Mouse (Mus musculus) embryonic facial prominence, embryonic 12.5 days (tissue): Measurements from ENCODE around the gene Ppp1r16b. TPM values are rescaled to one million over a fixed set of nuclear protein-coding genes. Genes with fewer than 3 reads are reported as not detected.

Source experiments
- ATAC-seq: fragments of 200-750 bp; cut with Nextera tagmentation; 2 replicates; pipeline ENCODE4 v1.8.0; 2017; ENCODE audit not compliant: insufficient number of reproducible peaks, insufficient read depth, low FRiP score, low TSS enrichment
- H3K27ac ChIP-seq: fragments of 300-500 bp; sonication (generic); 2 replicates; pipeline ENCODE4 v1.5.1; 2016; ENCODE audit warnings: mild to moderate bottlenecking
- H3K27me3 ChIP-seq: fragments of 300-500 bp; sonication (generic); 2 replicates; pipeline ENCODE4 v1.6.1; 2016; ENCODE audit warnings: mild to moderate bottlenecking, moderate library complexity
- H3K36me3 ChIP-seq: fragments of 300-500 bp; sonication (generic); 2 replicates; pipeline ENCODE4 v1.6.1; 2016; ENCODE audit warnings: mild to moderate bottlenecking
- H3K4me1 ChIP-seq: fragments of 300-500 bp; sonication (generic); 2 replicates; pipeline ENCODE4 v1.6.1; 2016
- H3K4me2 ChIP-seq: fragments of 300-500 bp; sonication (generic); replicated peaks from 2 replicates; pipeline ENCODE4 v1.6.1; 2016; ENCODE audit warnings: mild to moderate bottlenecking, moderate library complexity
- H3K4me3 ChIP-seq: fragments of 300-500 bp; sonication (generic); 2 replicates; pipeline ENCODE4 v1.5.1; 2016; ENCODE audit warnings: mild to moderate bottlenecking
- H3K9ac ChIP-seq: fragments of 300-500 bp; sonication (generic); 2 replicates; pipeline ENCODE4 v1.6.1; 2016; ENCODE audit warnings: mild to moderate bottlenecking, moderate library complexity
- H3K9me3 ChIP-seq: fragments of 300-500 bp; sonication (generic); 2 replicates; pipeline ENCODE4 v1.6.1; 2016; ENCODE audit warnings: mild to moderate bottlenecking, moderate library complexity
- WGBS: fragments of 180-500 bp; shearing (Covaris S2); methylation state at CpG from one replicate; pipeline ENCODE4 v1.1.7; 2016; 5-methylcytosine and 5-hydroxymethylcytosine counted together
- polyA plus RNA-seq: library from polyadenylated mRNA; unstranded; fragments of >200 nt; fragmentation: Nextera tagmentation; extraction: Ambion mirVana; gene quantifications from 2 replicates; pipeline ENCODE4 v1.2.1, GENCODE M21; 2016

Gene Ppp1r16b
- polyA plus RNA-seq, 1 experiment from 2014 or later: 2.5 TPM

- 80% methylated on average over 6 of the region's 6 CpGs for WGBS
- Histone ChIP-seq H3K27me3 (no peaks in the 10 kb centered on the region), H3K4me3 (no peak overlapping the region), H3K9me3 (no peaks in the 10 kb centered on the region), H3K9ac (no peak overlapping the region), H3K4me1 (0 out of 2 replicates have a peak, but pooled peaks cover 13% of the 10 kb centered on the region), H3K27ac (no peak overlapping the region), H3K36me3 (peaks cover 39% of the 10 kb centered on the region), H3K4me2 (no peak overlapping the region)
- ATAC-seq: no peak
Observed at GRCm38 (mm10) chr2:158777490-158777889, 112.3 kb downstream of the Ppp1r16b start.

- Histone ChIP-seq H3K9me3 (no peaks in the 10 kb centered on the region), H3K4me1 (0 out of 2 replicates have a peak, but pooled peaks cover 13% of the 10 kb centered on the region), H3K4me3 (no peak overlapping the region), H3K4me2 (no peak overlapping the region), H3K27me3 (no peaks in the 10 kb centered on the region), H3K36me3 (peaks cover 36% of the 10 kb centered on the region), H3K9ac (no peak overlapping the region), H3K27ac (0 out of 2 replicates have a peak overlapping the region, but pooled peaks have one; percentile 23)
- ATAC-seq: no peak
- 78% methylated on average over 7 of the region's 7 CpGs for WGBS
Observed at GRCm38 (mm10) chr2:158778349-158778748, 113.2 kb downstream of the Ppp1r16b start.

- Histone ChIP-seq H3K36me3 (peaks cover 63% of the 10 kb centered on the region), H3K4me2 (no peak overlapping the region), H3K27ac (no peak overlapping the region), H3K9me3 (no peaks in the 10 kb centered on the region), H3K4me3 (no peak overlapping the region), H3K4me1 (0 out of 2 replicates have a peak, but pooled peaks cover 13% of the 10 kb centered on the region), H3K9ac (no peak overlapping the region), H3K27me3 (no peaks in the 10 kb centered on the region)
- WGBS: 91% methylated on average over 7 of the region's 7 CpGs
- ATAC-seq: no peak
Observed at GRCm38 (mm10) chr2:158781126-158781525, 115.9 kb downstream of the Ppp1r16b start.

- Histone ChIP-seq H3K9ac (no peak overlapping the region), H3K4me1 (no peaks in the 10 kb centered on the region), H3K9me3 (no peaks in the 10 kb centered on the region), H3K36me3 (peaks cover 41% of the 10 kb centered on the region), H3K27me3 (no peaks in the 10 kb centered on the region), H3K27ac (no peak overlapping the region), H3K4me3 (no peak overlapping the region), H3K4me2 (no peak overlapping the region)
- WGBS: 91% methylated on average over 14 of the region's 14 CpGs
- no peak for ATAC-seq
Observed at GRCm38 (mm10) chr2:158786927-158787795, 122.0 kb downstream of the Ppp1r16b start.

GRCm38 (mm10) chr2:158794494-158795004 is 129.4 kb downstream of the Ppp1r16b start, which contains the start of gene Dhx35:
Gene Dhx35, plus strand, starts transcription at chr2:158794807.
- Histone ChIP-seq H3K4me2 (peak within 1 kb of the TSS; percentile 75), H3K27ac (peak within 1 kb of the TSS; percentile 79), H3K4me3 (peak within 1 kb of the TSS; percentile 70), H3K27me3 (no peaks in the 10 kb centered on the region), H3K4me1 (peaks cover 15% of the 10 kb centered on the region; the same call in 1 of the 2 replicates), H3K9ac (peak within 1 kb of the TSS; percentile 70), H3K36me3 (peaks cover 2% of the 10 kb centered on the region; the same call in 1 of the 2 replicates), H3K9me3 (no peaks in the 10 kb centered on the region)
- peak; percentile 98 for ATAC-seq
- under 1% methylated on average over 29 of the region's 33 CpGs for WGBS

GRCm38 (mm10) chr2:158795043-158795442 is 129.8 kb downstream of the Ppp1r16b start:
- Histone ChIP-seq H3K4me2 (peak overlapping the region; percentile 75), H3K27ac (peak overlapping the region; percentile 64; the same call in 1 of the 2 replicates), H3K4me1 (peaks cover 15% of the 10 kb centered on the region; the same call in 1 of the 2 replicates), H3K9ac (peak overlapping the region; percentile 70), H3K9me3 (no peaks in the 10 kb centered on the region), H3K4me3 (peak overlapping the region; percentile 70), H3K36me3 (peaks cover 7% of the 10 kb centered on the region; the same call in 1 of the 2 replicates), H3K27me3 (no peaks in the 10 kb centered on the region)
- ATAC-seq: peak; percentile 58; the same call in 1 of the 2 replicates
- WGBS: 9% methylated on average over 15 of the region's 15 CpGs

- peaks cover 9% of the 10 kb centered on the region; the same call in 1 of the 2 replicates for H3K36me3 ChIP-seq
- H3K27ac ChIP-seq: no peak overlapping the region
- no peaks in the 10 kb centered on the region for H3K27me3 ChIP-seq
- H3K4me2 ChIP-seq: no peak overlapping the region
- H3K9me3 ChIP-seq: no peaks in the 10 kb centered on the region
- H3K4me1 ChIP-seq: peaks cover 15% of the 10 kb centered on the region; the same call in 1 of the 2 replicates
- ATAC-seq: no peak
- 88% methylated on average over 2 of the region's 2 CpGs for WGBS
- H3K9ac ChIP-seq: no peak overlapping the region
- no peak overlapping the region for H3K4me3 ChIP-seq
Observed at GRCm38 (mm10) chr2:158795875-158796274, 130.7 kb downstream of the Ppp1r16b start.

GRCm38 (mm10) chr2:158799328-158799727 is 134.1 kb downstream of the Ppp1r16b start:
- no peak overlapping the region for H3K4me2 ChIP-seq
- peaks cover 34% of the 10 kb centered on the region for H3K36me3 ChIP-seq
- no peak overlapping the region for H3K9ac ChIP-seq
- ATAC-seq: no peak
- H3K4me1 ChIP-seq: peaks cover 7% of the 10 kb centered on the region; the same call in 1 of the 2 replicates
- no peaks in the 10 kb centered on the region for H3K9me3 ChIP-seq
- no peak overlapping the region for H3K4me3 ChIP-seq
- H3K27ac ChIP-seq: no peak overlapping the region
- H3K27me3 ChIP-seq: no peaks in the 10 kb centered on the region
- 42% methylated on average over 4 of the region's 4 CpGs for WGBS

- Histone ChIP-seq H3K9ac (no peak overlapping the region), H3K27ac (no peak overlapping the region), H3K36me3 (peaks cover 40% of the 10 kb centered on the region), H3K27me3 (no peaks in the 10 kb centered on the region), H3K4me2 (no peak overlapping the region), H3K9me3 (no peaks in the 10 kb centered on the region), H3K4me1 (no peaks in the 10 kb centered on the region), H3K4me3 (no peak overlapping the region)
- WGBS: 89% methylated on average over 8 of the region's 8 CpGs
- no peak for ATAC-seq
Observed at GRCm38 (mm10) chr2:158800788-158801187, 135.6 kb downstream of the Ppp1r16b start.

- H3K9ac ChIP-seq: no peak overlapping the region
- no peak overlapping the region for H3K4me3 ChIP-seq
- H3K27me3 ChIP-seq: no peaks in the 10 kb centered on the region
- H3K4me1 ChIP-seq: no peaks in the 10 kb centered on the region
- no peak overlapping the region for H3K4me2 ChIP-seq
- ATAC-seq: no peak
- no peaks in the 10 kb centered on the region for H3K9me3 ChIP-seq
- WGBS: 92% methylated on average over 8 of the region's 8 CpGs
- no peak overlapping the region for H3K27ac ChIP-seq
- H3K36me3 ChIP-seq: peaks cover 47% of the 10 kb centered on the region
Observed at GRCm38 (mm10) chr2:158803575-158803974, 138.4 kb downstream of the Ppp1r16b start.

- Histone ChIP-seq H3K9ac (no peak overlapping the region), H3K4me3 (no peak overlapping the region), H3K27me3 (no peaks in the 10 kb centered on the region), H3K9me3 (no peaks in the 10 kb centered on the region), H3K4me2 (no peak overlapping the region), H3K27ac (no peak overlapping the region), H3K4me1 (no peaks in the 10 kb centered on the region), H3K36me3 (peaks cover 25% of the 10 kb centered on the region)
- no peak for ATAC-seq
Observed at GRCm38 (mm10) chr2:158815686-158816085, 150.5 kb downstream of the Ppp1r16b start.
